Mouse (Mus musculus): ENCODE measurements at regions not wholly inside any gene's neighbourhood (a gene's known extent, or its start where the extent isn't known, plus 50 kb on each side); places are given as distances from the start of the nearest gene placed in this dataset.

DNA sequence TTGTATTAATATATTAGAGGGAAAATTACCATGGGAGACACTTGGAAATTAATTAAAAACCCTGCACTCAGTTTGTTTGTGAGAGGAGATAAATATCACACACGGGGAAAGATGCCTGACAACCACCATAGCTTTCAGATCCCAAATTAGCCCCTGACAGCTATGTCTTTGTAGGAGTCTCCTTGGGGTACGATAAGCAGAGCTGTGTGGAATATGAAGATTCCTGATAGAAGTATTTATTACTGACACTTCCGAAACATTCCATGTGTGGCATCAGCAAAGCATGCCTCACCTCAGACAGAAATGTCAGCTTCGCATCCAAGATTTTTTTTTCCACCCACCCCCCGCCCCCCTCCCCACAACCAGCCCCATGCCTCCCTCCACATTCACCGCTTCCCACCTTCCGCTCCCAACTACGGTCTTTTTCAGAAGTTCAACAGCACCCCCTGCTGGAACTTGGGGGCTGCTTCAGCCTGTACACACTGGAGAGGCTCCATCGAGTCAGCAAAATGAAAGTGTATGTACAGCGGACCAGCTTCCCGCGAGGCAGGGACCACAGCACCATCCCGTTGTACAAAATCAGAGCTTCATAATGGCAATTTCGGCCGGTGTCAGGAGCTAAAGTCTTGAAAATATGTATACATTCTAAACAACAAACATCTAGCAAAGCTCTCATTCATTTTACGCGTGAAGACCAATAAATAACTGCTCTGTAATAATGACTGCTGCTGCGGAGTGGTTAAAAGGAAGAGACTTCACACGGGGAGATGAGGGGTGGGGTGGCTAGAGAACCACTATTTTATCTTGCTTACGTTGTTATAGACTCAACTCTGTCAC, 66.7 kb downstream of the Rwdd3 start:
- DNase-seq = peak; percentile 76

DNA sequence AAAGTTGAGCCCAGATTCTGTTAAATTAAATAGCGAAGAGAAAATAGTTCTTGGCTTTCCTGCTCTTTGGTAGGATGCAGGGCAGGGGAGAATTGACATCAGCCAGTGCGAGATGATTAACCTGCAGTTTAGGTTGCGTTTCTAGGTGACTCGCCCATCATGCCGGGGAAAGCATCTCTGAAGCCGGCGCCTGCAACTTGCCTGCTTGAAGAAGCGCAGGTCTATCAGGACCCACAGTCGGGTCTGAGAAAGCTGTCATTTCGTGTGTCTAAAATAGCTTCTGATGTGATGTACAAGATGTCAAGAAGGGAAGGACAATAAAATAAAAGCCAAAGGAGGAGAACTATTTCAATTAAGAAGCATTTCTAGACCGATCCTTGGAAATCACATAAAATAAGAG, 68.6 kb downstream of the Rwdd3 start:
- DNase-seq = no peak

DNA sequence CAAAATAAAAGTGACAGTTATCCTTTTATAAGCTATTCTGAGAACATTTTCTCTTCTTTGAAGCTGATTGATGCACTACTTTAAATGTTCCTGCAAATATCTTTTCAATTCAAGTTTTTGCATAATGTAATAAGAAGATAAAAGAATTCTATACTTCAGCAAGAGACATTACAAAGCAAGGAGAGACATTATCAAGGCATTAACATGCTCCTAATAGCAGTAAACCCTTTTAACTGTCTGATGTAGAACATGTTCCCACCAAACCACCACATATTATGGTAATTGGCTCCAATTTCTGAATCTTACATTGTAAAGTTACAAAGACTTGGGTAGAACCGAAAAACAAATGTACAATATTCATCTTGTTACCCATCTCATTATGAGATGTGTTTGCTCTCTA, 69.4 kb downstream of the Rwdd3 start:
- DNase-seq = no peak

DNA sequence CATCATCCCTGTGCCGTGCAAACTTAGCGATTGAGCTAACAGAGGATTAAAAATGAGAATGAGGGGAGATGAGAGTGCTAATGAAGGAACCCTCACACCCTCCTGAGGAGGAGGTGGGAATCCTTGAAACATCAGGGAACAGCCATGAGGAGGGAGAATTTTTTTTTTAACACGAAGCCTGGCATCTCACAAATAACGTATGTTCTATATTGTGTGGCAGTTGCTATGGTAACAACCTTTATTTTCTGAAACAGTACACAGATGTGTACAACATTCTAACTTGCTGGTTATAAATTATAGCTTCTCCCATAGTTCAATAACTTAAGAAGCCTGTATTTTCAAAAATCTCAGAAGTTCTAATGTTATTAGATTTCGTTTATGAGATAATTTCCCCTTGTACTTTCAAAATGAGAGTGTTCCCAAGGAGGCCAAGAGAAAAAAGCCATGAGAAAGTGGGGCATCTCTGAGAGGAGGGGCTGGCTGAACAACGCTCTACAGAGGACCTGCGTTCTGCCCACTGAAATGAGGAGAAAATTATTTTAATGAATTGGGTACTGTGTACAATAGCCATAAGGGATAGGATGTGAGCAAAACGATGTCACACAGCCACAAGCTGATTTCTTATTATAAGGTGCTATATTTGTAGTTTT, 71.2 kb downstream of the Rwdd3 start:
- DNase-seq = no peak

DNA sequence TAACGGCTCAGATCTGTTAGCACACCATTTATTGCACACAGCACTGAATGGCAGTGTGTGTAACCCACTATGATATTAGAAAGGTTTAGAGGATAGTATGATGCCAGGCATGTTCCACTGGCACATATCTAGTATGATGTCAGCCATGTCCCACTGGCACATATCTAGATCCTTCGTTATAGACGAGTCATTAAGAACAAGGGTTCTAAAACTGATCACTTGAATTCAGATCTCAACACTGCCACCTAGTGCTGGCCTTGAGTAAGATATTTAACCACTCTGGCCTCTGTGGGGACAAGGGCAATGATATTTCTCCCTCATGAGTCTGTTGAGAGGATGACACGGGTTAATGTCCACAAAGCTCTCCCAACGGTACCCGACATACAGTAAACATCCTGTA, 78.0 kb downstream of the Rwdd3 start:
- DNase-seq = peak; percentile 74

DNA sequence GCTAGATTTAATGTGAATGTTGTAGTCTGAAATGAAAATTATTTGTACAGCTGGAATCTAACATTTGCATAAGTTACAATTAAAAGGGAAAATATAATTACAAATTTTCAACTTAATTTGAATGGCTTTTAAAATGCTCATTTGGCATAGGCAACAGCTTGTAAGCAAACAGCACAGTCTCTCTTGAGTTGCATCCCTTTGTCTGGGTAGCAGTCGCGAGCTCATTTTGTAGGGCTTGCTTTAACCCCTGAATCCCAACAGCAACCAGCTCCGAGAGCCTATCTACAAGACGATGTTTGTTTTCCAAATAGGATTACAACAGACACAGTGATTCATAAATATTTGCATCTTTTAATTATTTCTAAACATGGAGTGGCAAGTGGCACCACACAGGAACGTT, 82.8 kb downstream of the Rwdd3 start:
- no peak for DNase-seq

DNA sequence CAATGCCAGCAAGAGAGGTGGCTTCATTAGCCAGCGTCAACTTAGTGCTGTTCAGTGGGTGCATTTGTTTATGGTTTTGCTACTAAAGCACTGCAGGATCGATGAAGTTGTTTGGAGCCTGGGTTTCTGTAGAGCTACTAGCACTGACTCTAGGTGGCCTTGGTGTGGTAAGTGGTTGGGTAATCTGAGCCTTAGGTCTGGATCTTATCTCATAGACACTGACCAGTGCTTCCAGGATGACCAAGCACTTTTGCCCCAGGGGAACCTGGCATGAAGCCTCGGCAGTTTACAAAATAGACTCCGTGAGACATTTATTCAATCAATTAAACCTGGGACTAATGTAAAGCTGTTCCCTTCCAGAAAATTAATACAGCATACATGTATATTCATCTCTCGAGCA, 102.8 kb downstream of the Rwdd3 start:
- no peak for DNase-seq

DNA sequence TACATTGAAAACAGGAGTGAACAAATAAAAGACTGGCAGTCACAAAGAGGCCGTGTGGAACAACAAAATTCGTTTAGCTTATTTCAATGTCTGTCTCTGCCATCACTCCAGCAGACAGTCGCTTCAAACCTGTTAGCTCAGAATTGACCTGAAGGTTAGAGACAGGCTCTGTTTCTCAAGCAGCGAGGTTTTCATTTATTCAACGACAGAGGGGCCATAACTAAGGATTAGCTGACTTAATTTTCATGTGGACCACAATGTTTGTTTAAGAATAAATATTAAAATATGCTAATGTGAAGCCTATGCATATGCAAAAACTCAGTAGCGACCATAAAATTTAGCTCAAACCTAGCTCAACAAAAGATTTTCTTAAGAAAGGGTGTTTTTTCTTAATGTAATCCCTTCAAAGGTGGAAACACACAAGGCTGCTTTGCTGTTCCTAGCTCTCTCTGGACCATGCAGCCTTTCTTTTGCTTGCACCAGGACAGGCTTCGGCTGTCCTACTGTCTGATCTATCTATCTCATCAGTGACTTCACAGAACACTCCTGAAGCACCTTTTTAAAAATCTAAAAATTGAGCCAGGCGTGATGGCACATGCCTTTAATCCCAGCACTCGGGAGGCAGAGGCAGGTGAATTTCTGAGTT, 135.5 kb downstream of the Rwdd3 start:
- no peak for DNase-seq

DNA sequence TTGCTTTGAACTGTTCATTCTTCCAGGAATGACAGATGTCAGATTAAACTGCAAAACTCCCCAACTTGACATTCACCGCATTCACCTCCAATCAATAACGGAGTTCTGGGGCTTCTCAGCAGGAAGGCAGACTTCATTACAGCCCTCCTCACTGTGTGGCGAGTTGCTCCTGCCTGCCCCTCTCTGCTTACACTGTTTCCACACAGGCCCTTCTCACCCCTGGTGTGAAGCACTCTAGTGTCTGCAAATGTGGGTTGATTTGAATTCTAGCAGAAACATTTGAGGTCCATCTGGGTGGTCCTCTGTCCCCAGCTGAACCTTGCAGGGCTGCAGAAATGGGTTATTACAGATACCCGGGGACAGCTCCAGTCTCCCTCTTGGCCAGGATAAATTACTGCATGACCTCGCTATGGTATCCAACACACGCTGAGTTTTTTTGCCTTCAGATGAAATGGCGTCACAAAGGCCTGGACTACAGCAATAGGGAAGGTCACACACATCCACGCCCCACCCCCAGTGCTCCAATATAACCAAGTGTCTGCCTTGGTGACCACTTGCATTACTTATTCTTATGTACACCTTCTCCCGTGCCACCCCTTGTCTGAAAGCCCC, 145.8 kb downstream of the Rwdd3 start:
- no peak for DNase-seq

DNA sequence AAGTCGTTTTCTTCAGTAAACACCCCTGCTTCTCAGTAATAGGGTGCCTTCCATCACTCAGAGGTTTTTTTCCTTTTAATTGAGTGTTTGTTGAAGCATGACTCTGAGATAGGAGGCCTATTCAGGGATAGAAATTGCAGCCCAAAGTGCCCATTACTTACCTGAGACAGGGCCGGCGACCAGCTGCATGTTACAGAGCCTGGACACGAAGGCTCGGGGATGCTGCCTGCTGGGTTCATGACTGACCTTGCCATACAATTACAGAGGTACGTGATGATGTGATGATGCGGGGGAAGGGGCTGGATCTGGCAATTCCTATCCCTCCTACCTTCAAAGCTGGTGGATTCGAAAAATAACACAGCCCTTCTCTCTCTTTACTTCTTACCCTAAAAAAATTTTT, 146.7 kb downstream of the Rwdd3 start:
- DNase-seq = no peak

DNA sequence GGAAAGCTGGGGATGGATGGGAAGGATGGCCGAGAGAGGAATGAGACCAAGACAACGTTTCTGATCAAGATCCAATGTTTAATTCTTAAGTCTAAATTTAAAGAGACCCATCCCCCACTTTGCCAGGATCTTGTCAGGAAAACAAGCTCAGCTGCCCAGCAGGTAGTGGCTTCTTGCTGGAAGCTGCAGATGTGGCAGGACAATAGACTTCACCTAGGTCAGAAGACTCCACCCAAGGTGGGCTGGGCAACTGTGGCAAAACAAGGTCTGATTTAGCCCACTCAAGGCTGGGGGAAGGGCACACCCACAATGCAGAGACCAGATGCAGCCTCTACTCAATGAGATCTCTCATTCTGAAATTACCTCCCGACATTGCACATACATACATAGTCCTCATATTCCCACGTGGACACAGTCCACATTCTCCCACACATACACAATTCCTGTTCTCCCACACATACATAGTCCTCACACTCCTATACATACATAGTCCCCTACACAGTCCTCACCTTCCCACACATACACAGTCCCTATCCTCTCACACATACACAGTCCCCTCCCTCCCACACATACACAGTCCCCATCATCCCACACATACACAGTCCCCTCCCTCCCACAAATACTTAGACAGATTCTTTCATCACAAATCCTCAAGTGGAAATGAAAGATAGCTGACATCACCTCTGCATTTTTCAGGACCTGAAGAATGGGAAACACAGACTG, 150.2 kb downstream of the Rwdd3 start:
- DNase-seq = no peak

DNA sequence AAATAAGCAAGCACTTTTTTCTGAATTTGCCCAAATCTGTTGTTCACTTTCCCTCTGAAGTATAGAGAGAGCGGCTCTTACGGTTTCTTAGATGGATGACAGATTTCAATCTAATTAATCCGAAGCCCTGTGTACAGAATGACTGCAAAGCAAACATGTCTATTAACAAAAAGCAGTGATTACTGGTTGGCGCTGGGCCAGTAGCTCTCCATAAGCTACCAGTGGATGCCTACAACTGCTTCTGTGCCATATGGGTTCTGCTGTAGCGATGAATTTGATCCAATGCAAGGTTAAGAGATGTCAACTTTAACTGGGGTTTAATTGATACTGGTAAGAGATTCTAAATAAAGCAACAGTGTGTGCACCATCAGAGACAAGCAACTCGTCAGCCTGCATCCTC, 162.3 kb downstream of the Rwdd3 start:
- DNase-seq = no peak

DNA sequence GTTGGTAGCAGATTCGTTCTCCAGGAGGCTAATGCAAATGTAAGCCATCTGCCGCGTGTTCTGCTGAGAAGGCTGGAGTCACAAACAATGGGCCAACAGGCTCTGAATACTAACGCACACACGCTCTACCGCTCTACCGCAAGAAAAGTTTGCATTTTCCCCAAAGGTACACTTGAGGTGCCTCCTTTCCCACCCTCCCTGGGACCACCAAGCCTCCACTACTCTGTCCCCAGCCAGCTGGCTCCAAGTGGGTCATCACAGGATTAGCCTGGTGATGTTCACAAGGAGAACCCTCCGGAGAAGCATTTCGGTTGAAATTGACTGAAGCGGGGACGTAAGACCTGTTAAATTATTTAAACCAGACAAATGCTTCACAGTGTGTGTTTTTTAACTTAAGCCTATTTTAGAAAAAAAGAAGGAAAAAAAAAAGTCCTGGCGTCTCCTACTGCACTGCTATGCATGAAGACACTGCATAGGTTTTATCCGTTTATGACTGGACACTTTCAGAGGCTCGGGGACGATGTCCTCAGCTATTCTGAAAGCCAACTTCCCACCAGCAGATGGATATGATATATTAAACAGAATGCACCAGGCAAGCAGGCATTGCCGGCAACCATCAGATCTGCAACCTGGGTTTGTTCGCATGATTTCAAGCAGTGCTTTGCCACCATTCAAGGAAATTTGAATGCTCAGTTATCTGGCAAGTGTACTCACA, 187.8 kb downstream of the Rwdd3 start:
- DNase-seq = peak; percentile 73

DNA sequence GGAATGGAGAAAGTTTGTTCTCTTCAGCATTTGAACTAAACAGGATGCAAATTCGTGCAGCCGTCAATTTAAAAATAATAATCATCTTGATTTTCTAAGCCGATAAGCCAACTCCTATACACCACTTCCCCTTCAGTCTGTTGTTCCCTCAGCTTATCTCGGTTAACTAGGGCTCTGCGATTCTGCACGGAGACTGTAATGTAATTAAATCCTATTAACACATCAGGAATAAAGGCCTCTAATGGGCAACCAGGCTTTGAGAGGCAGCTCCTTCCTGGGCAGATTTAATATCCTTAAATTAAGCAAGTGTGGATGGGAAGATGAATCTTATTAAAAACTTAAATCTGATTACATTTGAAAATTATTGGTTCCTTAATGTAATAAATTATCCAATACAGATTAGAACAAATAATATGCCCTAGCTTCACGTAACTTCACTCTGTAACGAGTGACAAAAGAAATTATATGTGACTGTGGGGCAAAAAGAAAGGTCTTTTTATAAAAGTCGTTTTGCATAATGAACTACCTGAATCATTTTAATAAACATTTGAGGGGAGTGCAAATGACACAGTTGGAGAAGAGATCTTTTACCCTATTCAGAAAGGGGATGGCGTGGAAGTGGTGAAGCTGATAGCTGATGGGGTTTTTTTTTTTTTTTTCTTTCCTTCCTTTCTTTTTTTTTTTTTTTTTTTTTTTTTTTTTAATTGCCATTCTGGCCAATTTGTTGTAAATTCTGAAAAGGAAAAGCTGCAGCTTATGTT, 188.5 kb downstream of the Rwdd3 start:
- DNase-seq = no peak

DNA sequence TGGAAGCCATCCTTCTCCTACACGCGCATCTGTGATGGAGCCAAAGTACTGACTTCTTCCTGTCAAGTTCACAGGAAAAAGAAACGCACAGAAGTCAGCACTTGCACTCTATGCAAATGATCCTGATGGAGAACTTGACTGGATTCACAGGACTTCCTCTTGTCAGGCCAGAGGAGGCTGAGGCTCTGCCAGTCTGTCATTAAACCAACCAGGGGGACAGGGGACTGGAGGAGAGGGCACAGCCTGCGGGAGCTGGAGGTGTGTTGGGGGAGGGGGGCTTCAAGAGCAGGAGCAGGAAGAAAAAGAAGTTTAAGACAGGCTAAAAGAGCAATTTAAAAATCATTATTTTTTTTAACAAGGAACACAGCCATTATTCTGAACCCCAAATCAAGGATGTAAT, 189.3 kb downstream of the Rwdd3 start:
- no peak for DNase-seq

DNA sequence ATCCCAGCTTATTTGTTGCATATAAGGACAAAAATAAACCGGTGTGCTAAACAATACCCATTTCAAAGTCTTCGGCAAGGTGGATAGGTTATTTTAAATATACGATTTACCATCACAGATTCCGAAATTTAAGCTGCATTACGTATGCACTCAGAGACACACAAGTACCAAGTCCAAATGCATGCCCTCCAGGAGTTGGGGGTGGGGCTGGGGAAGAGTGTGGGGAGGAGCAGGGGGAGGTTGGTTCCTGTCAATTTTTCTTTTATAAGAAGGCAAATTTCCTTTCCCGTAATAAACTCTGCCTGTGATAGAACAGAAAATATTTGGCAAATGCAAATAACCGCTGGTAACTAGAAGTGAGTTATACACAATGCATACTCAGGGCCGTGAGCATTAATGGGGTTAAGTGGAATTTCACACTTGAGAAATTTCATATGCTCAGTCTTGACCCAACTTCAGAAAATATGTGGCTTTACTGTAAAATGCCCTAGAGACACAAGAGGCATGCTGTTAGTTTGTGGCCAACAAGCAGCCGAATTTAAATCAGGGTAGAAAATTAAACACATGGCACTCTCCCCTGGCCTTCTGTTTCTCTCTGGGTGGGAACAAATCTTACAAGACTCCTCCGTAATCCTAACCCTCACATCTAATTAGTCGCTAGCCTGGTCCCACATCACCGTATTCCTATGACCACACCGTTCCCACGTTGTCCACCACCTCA, 200.6 kb downstream of the Rwdd3 start:
- peak; percentile 64 for DNase-seq

DNA sequence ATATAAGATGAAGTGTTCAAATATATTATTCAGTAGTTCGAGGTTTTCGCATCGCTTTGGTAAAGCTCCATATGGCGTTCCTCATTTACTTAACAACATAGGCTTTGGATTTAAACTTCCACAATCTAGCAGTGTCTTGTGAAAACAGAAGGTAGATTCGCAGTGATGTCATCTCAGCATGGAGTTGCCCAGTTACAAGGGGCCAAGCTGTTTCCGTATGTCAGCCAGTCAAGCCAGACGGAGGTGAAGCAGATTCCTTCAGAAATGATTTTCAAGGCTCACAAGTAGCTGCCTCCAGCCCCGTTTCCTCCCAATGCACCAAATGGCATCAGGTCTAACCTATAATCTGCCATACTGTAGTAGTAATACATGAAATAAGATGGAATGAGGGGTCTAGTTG, 224.6 kb downstream of the Rwdd3 start:
- peak; percentile 92 for DNase-seq

DNA sequence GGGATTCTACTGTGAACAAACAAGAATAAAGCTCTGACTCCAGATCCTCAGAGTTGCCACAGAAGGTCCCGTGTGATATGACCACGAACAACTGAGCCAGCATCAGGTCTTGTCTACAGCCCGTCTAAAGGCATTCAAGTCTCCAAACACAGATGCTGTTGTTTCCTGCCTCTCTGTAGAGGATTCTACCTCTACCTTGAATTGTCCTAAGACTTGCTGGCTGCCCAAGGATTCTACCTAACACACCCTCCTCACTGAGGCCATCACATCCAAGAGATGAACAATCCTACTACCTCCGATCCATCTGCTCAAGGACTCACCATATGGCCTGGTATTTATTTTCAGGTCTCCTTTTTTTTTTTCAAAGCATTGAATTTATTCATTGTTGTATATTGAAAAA, 237.1 kb downstream of the Rwdd3 start:
- DNase-seq = peak; percentile 87

DNA sequence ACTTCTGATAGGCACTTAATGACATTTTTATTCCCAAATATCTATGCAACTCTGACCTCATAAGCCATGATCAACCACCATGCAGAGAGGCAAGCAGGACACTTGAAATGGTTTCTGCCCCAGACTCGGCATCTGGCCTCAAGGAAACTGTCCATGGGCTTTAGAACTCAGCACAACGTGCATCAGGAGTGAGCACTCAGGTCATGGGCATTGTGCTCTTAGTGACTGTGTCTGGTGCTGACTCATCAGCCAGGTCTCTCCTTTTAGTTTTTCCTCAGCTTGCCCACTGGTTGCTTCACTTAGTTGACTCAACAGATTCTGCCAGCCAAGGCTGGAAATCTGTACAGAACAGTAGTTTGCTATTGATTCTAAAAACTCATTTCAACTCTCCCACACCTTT, 251.1 kb downstream of the Rwdd3 start:
- no peak for DNase-seq

DNA sequence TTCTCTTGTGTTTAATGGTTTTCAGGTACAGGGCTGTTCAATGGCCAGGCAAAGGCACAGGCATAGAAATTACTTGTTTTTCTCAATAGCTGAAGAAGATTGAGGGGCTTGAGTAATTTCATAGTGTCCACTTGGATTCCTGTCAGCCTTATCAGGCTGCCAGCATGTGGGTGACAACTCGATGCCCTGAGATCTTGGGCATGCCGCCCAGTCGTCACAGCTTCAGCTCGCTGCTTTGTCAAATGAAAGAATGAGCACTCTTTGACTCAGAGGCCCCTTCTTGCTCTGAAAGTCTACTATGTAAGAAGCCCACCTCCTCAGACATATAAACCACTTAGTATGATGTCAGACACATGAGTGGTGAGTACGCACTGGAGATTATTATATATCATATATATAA, 272.6 kb downstream of the Rwdd3 start:
- DNase-seq = no peak

DNA sequence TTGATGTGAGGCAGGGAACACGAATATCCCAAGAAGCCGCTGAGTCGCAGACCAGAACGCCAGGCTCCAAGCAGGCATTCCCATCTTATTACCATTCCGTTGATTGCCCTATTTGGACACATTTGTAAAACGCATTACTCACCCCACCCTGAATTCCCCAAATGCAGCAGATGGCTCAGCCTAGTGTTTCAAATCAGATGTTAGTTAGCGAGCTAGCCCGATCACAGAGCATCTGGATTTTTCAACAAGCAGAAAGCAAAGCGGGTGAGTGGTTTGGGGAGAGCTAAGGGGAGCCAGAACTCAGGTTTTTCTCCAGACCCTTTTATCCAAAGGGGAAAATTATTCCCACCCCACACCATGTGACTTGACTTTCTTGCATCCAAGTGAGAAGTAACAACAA, 273.2 kb downstream of the Rwdd3 start:
- DNase-seq = no peak
